Mouse (Mus musculus) inflammation-experienced regulatory T-cells, adult 6 months (primary cell): Measurements from ENCODE around the gene Cdk15. TPM values are rescaled to one million over a fixed set of nuclear protein-coding genes. Genes with fewer than 3 reads are reported as not detected.

Experiments used
- ATAC-seq: one replicate; pipeline ENCODE4 v1.8.0; 2017
- polyA plus RNA-seq, 3 experiments: library from polyadenylated mRNA; unstranded; fragments of 100-300 nt; shearing (Covaris generic); gene quantifications; one replicate each; pipeline ENCODE4 v1.2.1; 2017

The Cdk15 gene
- polyA plus RNA-seq, 3 experiments from 2014 or later = not detected

GRCm38 (mm10) chr1:59377312-59377711 lies 120.6 kb downstream of the Cdk15 start:
- no peak for ATAC-seq

DNA sequence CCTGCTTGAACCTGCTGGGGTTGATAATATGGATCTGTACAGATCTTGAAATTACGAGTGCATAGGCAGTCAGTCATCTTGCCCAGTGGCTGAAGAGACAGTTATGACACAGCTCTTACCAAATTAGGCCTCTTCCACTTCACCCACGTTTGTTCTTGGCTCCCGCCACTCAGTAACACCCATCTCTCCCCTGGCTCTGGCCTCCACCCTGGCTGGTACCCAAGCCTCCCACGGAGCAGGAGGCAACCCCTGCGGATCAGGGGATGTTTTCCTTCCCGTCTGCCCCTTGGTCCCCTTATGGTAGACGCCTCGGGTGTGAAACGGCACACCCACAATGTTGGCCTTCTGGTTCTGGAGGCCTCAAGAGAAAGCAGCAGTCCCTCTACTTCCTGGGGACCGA lies 124.2 kb downstream of the Cdk15 start:
- no peak for ATAC-seq

- no peak for ATAC-seq
Measured at GRCm38 (mm10) chr1:59381483-59381882, 124.8 kb downstream of the Cdk15 start.

DNA sequence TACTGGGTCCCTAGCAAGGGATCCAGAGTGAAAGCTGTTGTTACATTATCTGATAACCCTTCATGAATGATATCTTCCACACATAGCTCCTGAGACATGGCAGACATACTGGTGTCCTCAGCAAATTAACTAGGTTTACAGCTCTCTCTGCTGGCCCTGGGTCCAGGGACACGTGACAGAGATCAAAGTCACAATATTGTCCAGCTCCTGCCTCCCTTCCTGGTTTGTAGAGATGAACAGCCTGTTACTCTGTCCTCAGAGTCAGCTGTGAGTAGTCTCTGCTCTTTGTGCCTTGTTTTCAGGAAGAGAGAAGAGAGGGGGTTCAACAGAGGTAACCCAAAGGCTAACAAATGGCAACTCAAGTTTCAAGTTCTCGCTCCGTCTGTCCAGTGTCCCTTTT lies 125.8 kb downstream of the Cdk15 start:
- ATAC-seq = no peak

DNA sequence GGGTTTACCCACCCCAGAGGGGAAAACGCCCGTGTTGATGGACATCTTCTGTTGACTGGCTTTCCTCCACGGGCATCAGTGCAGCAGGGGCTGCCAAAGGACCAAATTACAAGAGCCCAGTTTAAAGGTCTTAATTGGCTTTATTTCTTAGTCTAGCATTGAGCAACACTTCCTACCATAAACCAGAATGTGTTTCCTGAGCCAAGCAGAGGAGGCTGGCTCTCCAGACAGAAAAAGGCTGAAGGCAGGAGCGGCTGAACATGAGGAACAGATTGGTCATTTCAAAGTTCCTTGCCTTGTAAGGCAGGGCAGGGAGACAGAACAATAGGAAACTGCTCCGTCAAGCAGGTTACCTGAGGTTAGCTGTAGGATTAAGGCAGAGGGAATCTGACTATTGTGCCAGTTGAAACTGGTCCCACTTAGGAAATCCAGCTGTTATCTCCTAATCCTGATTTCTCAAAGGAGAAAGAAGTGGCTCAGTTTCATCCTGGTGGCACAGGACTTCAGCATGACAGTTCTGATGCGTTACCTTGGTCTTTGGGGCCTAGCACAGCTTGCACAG lies 126.4 kb downstream of the Cdk15 start:
- ATAC-seq = no peak

- no peak for ATAC-seq
Measured at GRCm38 (mm10) chr1:59384400-59384799, 127.7 kb downstream of the Cdk15 start.

GRCm38 (mm10) chr1:59385641-59386040 lies 128.9 kb downstream of the Cdk15 start:
- ATAC-seq = no peak

- ATAC-seq = no peak
Measured at GRCm38 (mm10) chr1:59387542-59388314, 131.0 kb downstream of the Cdk15 start.

DNA sequence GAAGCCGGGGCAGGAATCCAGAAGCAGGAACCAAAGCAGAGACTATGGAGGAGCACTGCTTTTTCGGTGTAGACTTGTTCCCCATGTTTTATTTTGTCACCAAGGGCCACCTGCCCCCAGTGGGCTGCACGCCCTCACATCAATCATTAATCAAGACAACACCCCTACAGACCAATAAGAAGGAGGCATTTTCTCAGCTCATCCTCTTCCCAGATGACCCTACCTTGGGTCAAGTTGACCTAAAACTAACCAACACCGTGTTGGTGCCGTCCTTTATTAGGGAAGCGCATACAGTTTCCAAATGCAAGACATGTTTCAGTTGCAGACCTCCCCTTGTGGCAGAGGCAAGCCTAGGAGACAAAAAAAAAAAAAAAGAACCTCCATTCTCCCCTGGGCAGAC lies 132.5 kb downstream of the Cdk15 start:
- ATAC-seq = no peak

- ATAC-seq = no peak
Measured at GRCm38 (mm10) chr1:59391736-59392135, 135.0 kb downstream of the Cdk15 start.

GRCm38 (mm10) chr1:59394072-59394471 lies 137.4 kb downstream of the Cdk15 start:
- no peak for ATAC-seq

DNA sequence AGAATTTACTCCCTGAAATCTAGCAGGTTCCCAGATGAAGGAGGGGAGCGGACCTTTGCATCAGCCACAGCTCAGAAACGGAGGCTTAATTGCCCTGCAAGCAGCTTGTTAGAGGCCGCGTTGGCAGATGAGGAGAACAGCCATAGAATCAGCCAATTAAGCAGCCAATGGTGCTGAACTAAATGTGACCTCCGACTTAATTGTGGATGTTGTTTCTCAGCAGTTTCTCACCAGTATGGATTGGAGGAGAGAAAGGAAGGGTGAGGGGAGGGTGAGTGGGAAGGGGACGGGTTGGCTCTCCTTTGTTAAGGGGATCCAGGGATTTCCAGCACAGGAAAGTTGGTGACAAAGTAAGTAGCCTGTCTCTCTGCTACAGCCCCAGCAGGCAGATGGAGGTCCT lies 137.9 kb downstream of the Cdk15 start:
- ATAC-seq = no peak

GRCm38 (mm10) chr1:59395992-59396391 lies 139.3 kb downstream of the Cdk15 start:
- no peak for ATAC-seq

GRCm38 (mm10) chr1:59399554-59400325 lies 143.0 kb downstream of the Cdk15 start:
- no peak for ATAC-seq

- no peak for ATAC-seq
Measured at GRCm38 (mm10) chr1:59401253-59401652, 144.5 kb downstream of the Cdk15 start.

Other genes starting within 250 kb of the Cdk15 start
- gene C2cd6, start 162.0 kb upstream of the Cdk15 start, polyA plus RNA-seq = not detected
- gene Tmem237, start 136.5 kb upstream of the Cdk15 start, polyA plus RNA-seq = 10 to 100 TPM; 14.9 to 22.9 (median 15.5) TPM
- gene Mpp4, start 93.5 kb upstream of the Cdk15 start, polyA plus RNA-seq = under 1 TPM; 0.20 to 0.44 (median 0.35) TPM
- gene Als2, start 19.7 kb upstream of the Cdk15 start, polyA plus RNA-seq = 1 to 10 TPM; 6.7 to 8.2 (median 8.0) TPM
- gene Fzd7, start 225.5 kb downstream of the Cdk15 start, polyA plus RNA-seq = under 1 TPM in 1 of 3 experiments, not detected in 2; 0.13 TPM